In genomic region chr3:54908878-54909277, GRCm38 (mm10) we compare ENCODE assay signal across 22 mouse cellular contexts. TPM values are rescaled to one million over a fixed set of nuclear protein-coding genes. Genes with fewer than 3 reads are reported as not detected.
"Had no signal": no experiment of that assay in that cellular context is flagged by ENCODE, and none has a peak within 500 bp of the region (broad histone marks: within the 10 kb centered on the region; RNA-seq: fewer than 3 reads in every experiment).

No protein-coding gene starts in this region.

- H3K36me3 ChIP-seq: lung, embryonic 15.5 days; midbrain, embryonic 12.5 days; neural tube, embryonic 13.5 days; neural tube, embryonic 15.5 days; stomach, embryonic 15.5 days had no signal

- H3K9ac ChIP-seq: lung, embryonic 15.5 days; midbrain, embryonic 12.5 days; neural tube, embryonic 13.5 days; neural tube, embryonic 15.5 days; stomach, embryonic 15.5 days had no signal

- H3K4me2 ChIP-seq: lung, embryonic 15.5 days; midbrain, embryonic 12.5 days; neural tube, embryonic 13.5 days; neural tube, embryonic 15.5 days; stomach, embryonic 15.5 days had no signal

- DNase-seq: lung, adult 2 months; lung, postnatal 14 days; lung, postnatal 36 days; midbrain, embryonic 14.5 days; right cerebral cortex, postnatal 14 days; thymus, adult 2 months; thymus, postnatal 25 days; thymus, postnatal 4 days had no signal

- ATAC-seq: lung, postnatal 0 days; midbrain, embryonic 16.5 days had no signal

- H3K4me1 ChIP-seq: lung, embryonic 15.5 days; megakaryocyte, embryonic 14.5 days; midbrain, embryonic 12.5 days; neural tube, embryonic 13.5 days; neural tube, embryonic 15.5 days; stomach, embryonic 15.5 days had no signal

- H3K27ac ChIP-seq: lung, embryonic 15.5 days; macrophage; midbrain, embryonic 12.5 days; neural tube, embryonic 13.5 days; neural tube, embryonic 15.5 days; stomach, embryonic 15.5 days; stomach, postnatal 0 days had no signal

- H3K27me3 ChIP-seq: lung, embryonic 15.5 days; megakaryocyte, embryonic 14.5 days; neural tube, embryonic 15.5 days had no signal

- H3K4me3 ChIP-seq: lung, embryonic 15.5 days; megakaryocyte, embryonic 14.5 days; midbrain, embryonic 12.5 days; myocyte; neural tube, embryonic 13.5 days; neural tube, embryonic 15.5 days; stomach, embryonic 15.5 days had no signal

- H3K9me3 ChIP-seq: lung, embryonic 15.5 days; megakaryocyte, embryonic 14.5 days; midbrain, embryonic 12.5 days; neural tube, embryonic 13.5 days; neural tube, embryonic 15.5 days; stomach, embryonic 15.5 days had no signal

RNA-seq across cellular contexts. Expression of gene Sertm1, which starts 6.8 kb away (rescaled TPM):
- total RNA-seq: megakaryocyte progenitor cell, adult 5-6 weeks had no signal
- polyA plus RNA-seq: lung, adult 2 months; lung, embryonic 15.5 days; lung, postnatal 0 days; macrophage; myocyte; spleen, adult 2 months; stomach, postnatal 0 days; urinary bladder, adult 2 months had no signal
